Mouse (Mus musculus) inflammation-experienced regulatory T-cells, adult 6 months (primary cell): ENCODE measurements around the gene Ddr1. TPM values are rescaled to one million over a fixed set of nuclear protein-coding genes. Genes with fewer than 3 reads are reported as not detected.

Experiments used
- polyA plus RNA-seq, 3 experiments: library from polyadenylated mRNA; unstranded; fragments of 100-300 nt; shearing (Covaris generic); gene quantifications; one replicate each; pipeline ENCODE4 v1.2.1; 2017

Gene Ddr1
- polyA plus RNA-seq, 3 experiments from 2014 or later, result 0.65 to 1.1 (median 0.73) TPM

Other genes starting within 250 kb of the Ddr1 start
- 10 to 100 TPM; 14.2 to 25.0 (median 24.2) TPM for gene H2-Q10, start 234.5 kb downstream of the Ddr1 start, polyA plus RNA-seq
- under 1 TPM; 0.26 to 0.58 (median 0.32) TPM for gene Pou5f1, start 198.6 kb downstream of the Ddr1 start, polyA plus RNA-seq
- 10 to 100 TPM; 16.6 to 68.4 (median 21.5) TPM for gene Tcf19, start 187.8 kb downstream of the Ddr1 start, polyA plus RNA-seq
- gene Cchcr1, start 187.5 kb downstream of the Ddr1 start, polyA plus RNA-seq, result 1 to 10 TPM; 4.8 to 7.1 (median 6.0) TPM
- under 1 TPM in 1 of 3 experiments, not detected in 2; 0.73 TPM for gene Psors1c2, start 171.4 kb downstream of the Ddr1 start, polyA plus RNA-seq
- gene Cdsn, start 152.5 kb downstream of the Ddr1 start, polyA plus RNA-seq, result not detected
- not detected for gene 2300002M23Rik, start 137.2 kb downstream of the Ddr1 start, polyA plus RNA-seq
- gene Sfta2, start 103.1 kb downstream of the Ddr1 start, polyA plus RNA-seq, result not detected
- not detected for gene Gm9573, start 78.0 kb downstream of the Ddr1 start, polyA plus RNA-seq
- gene Mucl3, start 60.9 kb downstream of the Ddr1 start, polyA plus RNA-seq, result under 1 TPM in 1 of 3 experiments, not detected in 2; 0.26 TPM
- 10 to 100 TPM; 10.4 to 13.2 (median 12.7) TPM for gene Vars2, start 37.0 kb downstream of the Ddr1 start, polyA plus RNA-seq
- 10 to 100 TPM; 16.7 to 24.7 (median 17.9) TPM for gene Gtf2h4, start 30.9 kb downstream of the Ddr1 start, polyA plus RNA-seq
- 10 to 100 TPM in 1 of 3 experiments, 1 to 10 TPM in 1, under 1 TPM in 1; 0.54 to 11.8 (median 1.3) TPM for gene Ier3, start 117.1 kb upstream of the Ddr1 start, polyA plus RNA-seq
- gene Flot1, start 118.6 kb upstream of the Ddr1 start, polyA plus RNA-seq, result 10 to 100 TPM; 20.5 to 31.1 (median 28.1) TPM
- gene Tubb5, start 133.7 kb upstream of the Ddr1 start, polyA plus RNA-seq, result 100 to 1,000 TPM; 404 to 882 (median 514) TPM
- 10 to 100 TPM in 1 of 3 experiments, 1 to 10 TPM in 2; 6.1 to 10.7 (median 7.1) TPM for gene Mdc1, start 136.9 kb upstream of the Ddr1 start, polyA plus RNA-seq
- gene Nrm, start 156.7 kb upstream of the Ddr1 start, polyA plus RNA-seq, result 10 to 100 TPM; 25.4 to 64.8 (median 27.4) TPM
- 100 to 1,000 TPM; 194 to 273 (median 213) TPM for gene Ppp1r18, start 161.0 kb upstream of the Ddr1 start, polyA plus RNA-seq
- gene Dhx16, start 175.2 kb upstream of the Ddr1 start, polyA plus RNA-seq, result 10 to 100 TPM; 17.4 to 36.1 (median 19.5) TPM
- 10 to 100 TPM; 15.3 to 21.6 (median 15.4) TPM for gene 2310061I04Rik, start 192.8 kb upstream of the Ddr1 start, polyA plus RNA-seq
- 10 to 100 TPM in 2 of 3 experiments, 1 to 10 TPM in 1; 9.5 to 16.2 (median 10.5) TPM for gene Atat1, start 205.5 kb upstream of the Ddr1 start, polyA plus RNA-seq
- gene Mrps18b, start 211.8 kb upstream of the Ddr1 start, polyA plus RNA-seq, result 10 to 100 TPM; 35.8 to 82.5 (median 75.5) TPM
- gene Ppp1r10, start 211.8 kb upstream of the Ddr1 start, polyA plus RNA-seq, result 10 to 100 TPM; 49.4 to 63.1 (median 51.7) TPM